In genomic region chr6:90663736-90664135, GRCm38 (mm10) we compare ENCODE assay signal across 14 mouse cellular contexts. TPM values are rescaled to one million over a fixed set of nuclear protein-coding genes. Genes with fewer than 3 reads are reported as not detected.
A peak's percentile ranks its signal among the peaks of the same experiment; 100 is the strongest.
DNase-seq lines count a peak whose midpoint lies in the region; ATAC-seq lines count a peak whose summit lies in the region.
"Had no signal": no experiment of that assay in that cellular context is flagged by ENCODE, and none has a peak within 500 bp of the region (broad histone marks: within the 10 kb centered on the region; RNA-seq: fewer than 3 reads in every experiment).

No protein-coding gene starts in this region.

- ATAC-seq in kidney, embryonic 14.5 days (ENCODE audit: low FRiP score, low TSS enrichment), result 0 out of 2 replicates have a peak, but pooled peaks have one; percentile 6
- 0 out of 2 replicates have a peak, but pooled peaks have one; percentile 11 for ATAC-seq in heart, embryonic 16.5 days (replicated peaks; ENCODE audit: extremely low read depth, insufficient read depth, low FRiP score)
- ATAC-seq in limb, embryonic 15.5 days (ENCODE audit: insufficient number of reproducible peaks, low FRiP score, low TSS enrichment, low read depth), result no peak

- 66% methylated on average over 11 of the region's 11 CpGs for WGBS in kidney, embryonic 14.5 days
- 67% methylated on average over 11 of the region's 11 CpGs for whole genome bisulfite sequencing in heart, embryonic 16.5 days
- 84% methylated on average over 11 of the region's 11 CpGs for WGBS in limb, embryonic 15.5 days

- H3K27me3 ChIP-seq in kidney, embryonic 14.5 days (ENCODE audit: control insufficient read depth, insufficient read depth, low read length), result no peaks in the 10 kb centered on the region
- no peaks in the 10 kb centered on the region for H3K27me3 ChIP-seq in heart, embryonic 16.5 days (ENCODE audit: control insufficient read depth, insufficient read depth, low read length)
- H3K27me3 ChIP-seq in limb, embryonic 15.5 days, result no peaks in the 10 kb centered on the region
- H3K27me3 ChIP-seq: forebrain, embryonic 12.5 days; megakaryocyte, embryonic 14.5 days; neural tube, embryonic 15.5 days had no signal

- DNase-seq in heart, adult 11 months, result peak; percentile 92
- DNase-seq in heart, postnatal 10 days, result no peak
- DNase-seq in kidney, adult 8-10 months, result no peak
- no peak for DNase-seq in right cerebral cortex, postnatal 14 days
- no peak for DNase-seq in left cerebral cortex, adult 8-10 months (ENCODE audit: low spot score in 2 of 2)
- DNase-seq: cerebellum, adult 9-10 months; thymus, postnatal 36 days had no signal

- peaks cover 20% of the 10 kb centered on the region for H3K4me1 ChIP-seq in kidney, embryonic 14.5 days (ENCODE audit: control insufficient read depth, insufficient read depth, low read length)
- H3K4me1 ChIP-seq in heart, embryonic 16.5 days (ENCODE audit: control insufficient read depth, insufficient read depth, low read length), result peaks cover 23% of the 10 kb centered on the region
- no peaks in the 10 kb centered on the region for H3K4me1 ChIP-seq in limb, embryonic 15.5 days
- H3K4me1 ChIP-seq: forebrain, embryonic 12.5 days had no signal

- no peak overlapping the region for H3K4me3 ChIP-seq in kidney, embryonic 14.5 days (ENCODE audit: low read length)
- no peak overlapping the region for H3K4me3 ChIP-seq in heart, embryonic 16.5 days (ENCODE audit: low read length)
- no peak overlapping the region for H3K4me3 ChIP-seq in limb, embryonic 15.5 days
- H3K4me3 ChIP-seq: forebrain, embryonic 12.5 days; megakaryocyte, embryonic 14.5 days; neural tube, embryonic 15.5 days had no signal

- H3K4me2 ChIP-seq in kidney, embryonic 14.5 days (replicated peaks; ENCODE audit: low read depth, low read length), result no peak overlapping the region
- H3K4me2 ChIP-seq in heart, embryonic 16.5 days (ENCODE audit: low read depth, low read length), result no peak overlapping the region
- H3K4me2 ChIP-seq in limb, embryonic 15.5 days, result no peak overlapping the region
- H3K4me2 ChIP-seq: forebrain, embryonic 12.5 days; liver, embryonic 11.5 days; neural tube, embryonic 15.5 days had no signal

- peaks cover 33% of the 10 kb centered on the region for H3K36me3 ChIP-seq in kidney, embryonic 14.5 days (ENCODE audit: control insufficient read depth, insufficient read depth, low read length)
- H3K36me3 ChIP-seq in heart, embryonic 16.5 days (ENCODE audit: control insufficient read depth, insufficient read depth), result peaks cover 53% of the 10 kb centered on the region
- H3K36me3 ChIP-seq in limb, embryonic 15.5 days, result peaks cover 81% of the 10 kb centered on the region

- no peaks in the 10 kb centered on the region for H3K9me3 ChIP-seq in kidney, embryonic 14.5 days (ENCODE audit: control insufficient read depth, low read length)
- no peaks in the 10 kb centered on the region for H3K9me3 ChIP-seq in heart, embryonic 16.5 days (replicated peaks; ENCODE audit: control insufficient read depth, low read length)
- no peaks in the 10 kb centered on the region for H3K9me3 ChIP-seq in limb, embryonic 15.5 days
- H3K9me3 ChIP-seq: forebrain, embryonic 12.5 days; megakaryocyte, embryonic 14.5 days; neural tube, embryonic 15.5 days had no signal

- H3K9ac ChIP-seq in kidney, embryonic 14.5 days (ENCODE audit: low read depth, low read length), result no peak overlapping the region
- H3K9ac ChIP-seq in heart, embryonic 16.5 days (ENCODE audit: low read length), result no peak overlapping the region
- no peak overlapping the region for H3K9ac ChIP-seq in limb, embryonic 15.5 days
- H3K9ac ChIP-seq: forebrain, embryonic 12.5 days; neural tube, embryonic 15.5 days had no signal

- peak overlapping the region; percentile 44 for H3K27ac ChIP-seq in kidney, embryonic 14.5 days (ENCODE audit: low read depth, low read length)
- peak overlapping the region; percentile 58 for H3K27ac ChIP-seq in heart, embryonic 16.5 days (ENCODE audit: low read length)
- peak overlapping the region; percentile 30; the same call in 1 of the 2 replicates for H3K27ac ChIP-seq in limb, embryonic 15.5 days
- H3K27ac ChIP-seq: neural tube, embryonic 15.5 days had no signal

- intact Hi-C loops in heart, postnatal 10 days (cut with DNase I), result loop anchor here (2.0 kb wide), 1 partner anchor 15 kb away; no protein-coding TSS in a partner anchor

RNA-seq across cellular contexts. Expression of gene Slc41a3, which starts 59.2 kb away (rescaled TPM):
- total RNA-seq in heart, postnatal 10 days (2021), result 10 to 100 TPM; 38.5 to 40.4 TPM
- polyA plus RNA-seq in kidney, embryonic 14.5 days (2014; fragmentation: Nextera tagmentation; extraction: Ambion mirVana), result 4.2 and 7.2 TPM in 2 replicates
- polyA plus RNA-seq in heart, embryonic 16.5 days (2015; fragmentation: Nextera tagmentation; extraction: Ambion mirVana), result 10.0 and 11.9 TPM in 2 replicates
- polyA plus RNA-seq in limb, embryonic 15.5 days (2015; fragmentation: Nextera tagmentation; extraction: Ambion mirVana), result 6.5 and 7.6 TPM in 2 replicates
- total RNA-seq in left cerebral cortex, adult 8-10 months (2022), result 1 to 10 TPM; 5.4 to 8.5 (median 7.0) TPM
